Mouse (Mus musculus): ENCODE measurements at regions not wholly inside any gene's neighbourhood (a gene's known extent, or its start where the extent isn't known, plus 50 kb on each side); places are given as distances from the start of the nearest gene placed in this dataset.

DNA sequence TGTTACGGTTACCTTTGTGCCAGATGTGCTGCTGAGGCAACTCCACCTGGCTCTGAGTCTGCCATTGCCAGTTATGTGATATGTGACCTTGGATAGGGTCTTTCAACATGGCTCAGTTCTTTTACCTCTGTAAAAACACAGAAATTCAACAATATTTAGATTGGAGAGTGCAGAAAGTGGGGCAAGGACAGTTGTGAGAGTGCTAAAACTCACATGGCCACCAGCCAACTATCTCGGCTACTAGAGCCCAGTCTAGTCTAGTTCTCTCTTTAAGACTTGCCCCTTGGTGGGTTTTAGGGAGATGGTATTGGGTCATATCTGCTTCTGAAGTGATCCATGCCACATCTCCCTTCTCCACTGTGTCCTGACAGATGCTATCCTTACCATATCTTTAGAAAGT, 233.0 kb downstream of the Phf14 start:
- WGBS = 65% methylated on average over 2 of the region's 2 CpGs
- H3K27ac ChIP-seq (ENCODE audit: control insufficient read depth, insufficient read depth, low read depth, low read length, poor library complexity) = no peak overlapping the region
- no peak overlapping the region for H3K4me3 ChIP-seq (replicated peaks; ENCODE audit: control insufficient read depth, low read depth, low read length)
- TF ChIP-seq POLR2A (IDR thresholded peaks at IDR 0.05; ENCODE audit: borderline replicate concordance, control insufficient read depth, low read depth, low read length) = no peak
- TF ChIP-seq CTCF (IDR thresholded peaks at IDR 0.05; ENCODE audit: control insufficient read depth, insufficient read depth, low read length) = no peak
- no peaks in the 10 kb centered on the region for H3K4me1 ChIP-seq (ENCODE audit: control insufficient read depth, insufficient read depth, low read length)

DNA sequence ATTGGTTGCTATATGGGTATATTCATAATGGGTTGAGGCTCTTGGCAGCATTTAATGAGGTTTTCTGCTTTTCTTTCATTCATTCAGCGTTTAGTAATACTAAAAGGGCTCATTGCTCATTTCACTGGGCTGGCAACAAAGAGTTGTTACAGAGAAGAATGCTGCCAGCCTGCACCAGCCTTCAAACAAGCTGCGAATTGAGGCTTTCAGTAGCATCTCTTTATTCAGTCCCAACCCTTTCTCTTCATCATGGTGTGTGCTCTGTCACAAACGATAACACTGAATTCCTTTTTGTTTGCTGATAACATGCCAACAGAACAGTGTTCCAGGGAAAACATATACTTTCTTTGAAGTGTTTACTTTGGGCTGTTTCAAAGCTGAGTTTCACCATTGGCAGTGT, 237.6 kb downstream of the Phf14 start:
- H3K4me3 ChIP-seq (replicated peaks; ENCODE audit: control insufficient read depth, low read depth, low read length) = no peak overlapping the region
- WGBS = 87% methylated on average over 3 of the region's 3 CpGs
- no peak overlapping the region for H3K27ac ChIP-seq (ENCODE audit: control insufficient read depth, insufficient read depth, low read depth, low read length, poor library complexity)
- no peak for TF ChIP-seq CTCF (IDR thresholded peaks at IDR 0.05; ENCODE audit: control insufficient read depth, insufficient read depth, low read length)
- no peak for TF ChIP-seq POLR2A (IDR thresholded peaks at IDR 0.05; ENCODE audit: borderline replicate concordance, control insufficient read depth, low read depth, low read length)
- no peaks in the 10 kb centered on the region; the same call in 1 of the 2 replicates for H3K4me1 ChIP-seq (ENCODE audit: control insufficient read depth, insufficient read depth, low read length)

DNA sequence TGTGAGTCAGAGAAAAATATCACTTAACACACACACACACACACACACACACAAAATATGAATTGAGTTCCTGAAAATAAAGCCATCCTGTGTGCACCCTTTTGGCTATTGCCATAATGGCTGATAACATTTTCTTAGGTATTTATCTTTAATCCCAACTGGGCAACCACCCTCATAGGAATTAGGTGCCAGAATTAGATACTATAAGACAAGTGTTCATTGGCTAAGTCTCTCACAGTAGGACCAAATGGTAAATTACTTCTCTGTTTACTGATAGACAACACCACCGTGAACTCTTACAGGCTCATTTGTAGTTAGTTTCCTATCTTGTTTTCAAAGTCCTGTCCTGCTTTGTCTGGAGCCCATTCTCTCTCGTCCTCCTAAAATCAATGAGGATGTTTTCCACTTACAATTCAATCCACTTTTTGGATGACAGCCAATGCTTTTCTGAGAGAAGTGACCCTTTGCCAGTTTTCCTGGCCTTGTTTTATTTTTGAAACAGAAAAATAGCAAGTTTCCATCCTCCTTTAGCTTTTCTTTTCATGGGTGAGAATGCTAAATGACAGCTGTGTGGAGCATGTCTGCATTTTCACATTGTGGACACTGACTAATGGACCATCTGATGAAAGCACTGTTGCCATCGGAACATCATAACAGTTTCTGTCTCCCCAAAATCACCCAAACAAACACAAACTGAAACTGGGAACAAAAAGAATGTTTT, 243.2 kb downstream of the Phf14 start:
- Histone ChIP-seq H3K4me1 (ENCODE audit: control insufficient read depth, insufficient read depth, low read length) (no peaks in the 10 kb centered on the region; the same call in 1 of the 2 replicates), H3K4me3 (replicated peaks; ENCODE audit: control insufficient read depth, low read depth, low read length) (no peak overlapping the region), H3K27ac (ENCODE audit: control insufficient read depth, insufficient read depth, low read depth, low read length, poor library complexity) (no peak overlapping the region)
- WGBS = 76% methylated on average over 3 of the region's 3 CpGs
- TF ChIP-seq CTCF (IDR thresholded peaks at IDR 0.05; ENCODE audit: control insufficient read depth, insufficient read depth, low read length) (no peak), POLR2A (IDR thresholded peaks at IDR 0.05; ENCODE audit: borderline replicate concordance, control insufficient read depth, low read depth, low read length) (no peak)

DNA sequence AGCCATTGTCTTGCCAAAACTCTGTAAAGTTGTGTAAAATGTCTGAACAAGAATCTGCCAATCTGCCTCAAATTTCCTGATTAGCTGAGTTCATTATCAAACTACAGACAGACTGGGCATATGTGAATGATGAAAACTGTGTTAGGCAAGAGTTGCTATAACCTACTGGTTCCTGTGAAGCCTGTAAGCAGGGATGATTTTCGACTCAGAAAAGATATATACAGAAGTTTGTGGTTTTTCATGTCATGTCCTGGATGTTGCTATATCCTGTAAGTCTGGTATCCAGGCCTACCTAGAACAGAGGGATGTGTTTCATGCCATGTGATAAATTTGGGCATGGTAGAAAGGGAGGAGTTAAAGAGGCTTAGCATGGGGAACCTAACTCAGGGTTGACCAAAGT, 256.4 kb downstream of the Phf14 start:
- Histone ChIP-seq H3K4me3 (replicated peaks; ENCODE audit: control insufficient read depth, low read depth, low read length) (no peak overlapping the region), H3K4me1 (ENCODE audit: control insufficient read depth, insufficient read depth, low read length) (no peaks in the 10 kb centered on the region; the same call in 1 of the 2 replicates), H3K27ac (ENCODE audit: control insufficient read depth, insufficient read depth, low read depth, low read length, poor library complexity) (no peak overlapping the region)
- TF ChIP-seq CTCF (IDR thresholded peaks at IDR 0.05; ENCODE audit: control insufficient read depth, insufficient read depth, low read length) = no peak
- TF ChIP-seq POLR2A (IDR thresholded peaks at IDR 0.05; ENCODE audit: borderline replicate concordance, control insufficient read depth, low read depth, low read length) = no peak
- WGBS = 3% methylated on average over 1 of the region's 1 CpGs

DNA sequence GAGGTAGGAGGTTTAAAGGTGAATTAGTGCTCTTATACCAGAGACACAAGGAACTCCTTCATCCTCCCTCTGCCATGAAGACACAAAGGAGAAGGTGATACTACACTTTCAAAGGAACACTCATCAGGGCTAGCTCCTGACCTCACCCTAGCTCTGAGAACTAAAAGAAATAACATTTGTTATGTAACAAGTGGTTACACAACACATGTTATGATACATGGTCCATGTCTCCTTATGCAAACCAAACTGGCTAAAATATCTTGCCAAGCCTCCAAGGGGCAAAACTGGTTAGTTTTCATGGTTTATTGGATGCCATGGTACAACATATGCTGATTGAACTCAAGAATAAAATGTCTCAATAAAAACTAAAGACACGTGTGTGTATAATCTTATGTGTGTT, 260.9 kb downstream of the Phf14 start:
- 68% methylated on average over 1 of the region's 1 CpGs for WGBS
- no peaks in the 10 kb centered on the region for H3K4me1 ChIP-seq (ENCODE audit: control insufficient read depth, insufficient read depth, low read length)

DNA sequence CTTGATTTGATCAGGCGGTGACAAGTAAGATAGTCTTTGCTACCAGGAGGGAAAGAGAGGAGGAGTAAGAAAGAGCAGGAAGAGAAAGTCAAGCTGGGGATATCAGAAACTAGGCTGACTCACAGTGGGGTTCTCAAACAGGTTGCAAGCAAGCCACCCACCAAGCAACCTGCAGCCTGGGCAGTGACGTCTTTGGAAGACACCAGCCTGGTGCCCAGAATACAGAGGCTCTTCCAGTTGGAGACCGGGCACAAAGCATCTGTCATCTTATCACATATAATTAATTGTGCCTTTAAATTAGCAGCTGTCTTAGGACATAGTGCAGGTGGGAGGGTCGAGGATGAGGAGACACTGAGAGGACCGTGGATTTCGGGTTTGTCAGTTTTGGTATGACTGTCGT, 261.8 kb downstream of the Phf14 start:
- H3K27ac ChIP-seq (ENCODE audit: control insufficient read depth, insufficient read depth, low read depth, low read length, poor library complexity) = no peak overlapping the region
- no peaks in the 10 kb centered on the region for H3K4me1 ChIP-seq (ENCODE audit: control insufficient read depth, insufficient read depth, low read length)
- TF ChIP-seq POLR2A (IDR thresholded peaks at IDR 0.05; ENCODE audit: borderline replicate concordance, control insufficient read depth, low read depth, low read length) (no peak), CTCF (IDR thresholded peaks at IDR 0.05; ENCODE audit: control insufficient read depth, insufficient read depth, low read length) (no peak)
- 79% methylated on average over 7 of the region's 7 CpGs for WGBS
- H3K4me3 ChIP-seq (replicated peaks; ENCODE audit: control insufficient read depth, low read depth, low read length) = no peak overlapping the region

More for the DNA sequence above, 260.9 kb downstream of the Phf14 start:
- Histone ChIP-seq H3K27ac (ENCODE audit: control insufficient read depth, insufficient read depth, low read depth, low read length, poor library complexity) (no peak overlapping the region), H3K4me3 (replicated peaks; ENCODE audit: control insufficient read depth, low read depth, low read length) (no peak overlapping the region)
- TF ChIP-seq POLR2A (IDR thresholded peaks at IDR 0.05; ENCODE audit: borderline replicate concordance, control insufficient read depth, low read depth, low read length) (no peak), CTCF (IDR thresholded peaks at IDR 0.05; ENCODE audit: control insufficient read depth, insufficient read depth, low read length) (no peak)

DNA sequence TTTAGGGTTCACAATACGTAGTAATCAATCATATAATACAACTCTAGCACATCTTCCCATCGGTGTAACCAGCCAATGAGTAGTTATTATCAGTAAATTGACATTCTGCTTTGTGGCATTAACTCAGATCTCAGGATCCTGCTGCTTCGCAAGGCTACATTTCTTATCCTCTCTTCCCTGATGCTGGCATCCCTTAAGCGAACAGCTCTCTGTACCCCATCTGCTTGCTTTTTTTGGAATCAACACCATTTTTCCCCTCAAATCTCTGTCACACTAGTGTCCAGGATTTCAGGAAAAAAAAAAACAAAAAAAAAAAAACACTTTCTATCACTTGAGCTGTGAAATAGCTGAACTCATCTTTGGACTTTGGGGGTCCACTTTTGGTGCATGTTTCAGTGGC, 263.1 kb downstream of the Phf14 start:
- no peak overlapping the region for H3K27ac ChIP-seq (ENCODE audit: control insufficient read depth, insufficient read depth, low read depth, low read length, poor library complexity)
- TF ChIP-seq POLR2A (IDR thresholded peaks at IDR 0.05; ENCODE audit: borderline replicate concordance, control insufficient read depth, low read depth, low read length) = no peak
- H3K4me1 ChIP-seq (ENCODE audit: control insufficient read depth, insufficient read depth, low read length) = no peaks in the 10 kb centered on the region
- no peak overlapping the region for H3K4me3 ChIP-seq (replicated peaks; ENCODE audit: control insufficient read depth, low read depth, low read length)
- WGBS = 73% methylated on average over 4 of the region's 4 CpGs

DNA sequence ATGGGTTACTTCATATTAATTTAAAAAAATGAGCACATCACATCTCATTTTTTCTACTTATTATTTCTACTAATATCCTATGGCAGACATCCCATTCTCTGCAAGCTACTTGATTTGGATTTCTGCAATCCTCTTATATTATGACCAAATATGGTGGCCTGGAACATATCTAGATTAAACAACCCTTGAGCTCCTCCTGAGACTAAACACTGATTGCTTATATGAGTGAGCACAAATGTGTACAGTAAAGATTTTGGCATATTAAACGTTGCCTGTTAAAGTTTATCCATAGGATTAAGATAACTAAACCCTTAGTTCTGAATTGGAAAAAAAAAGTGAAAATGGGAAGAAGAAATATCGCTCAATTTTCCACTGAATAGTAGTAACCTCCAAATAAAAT, 263.6 kb downstream of the Phf14 start:
- TF ChIP-seq CTCF (IDR thresholded peaks at IDR 0.05; ENCODE audit: control insufficient read depth, insufficient read depth, low read length) = no peak
- no peak for TF ChIP-seq POLR2A (IDR thresholded peaks at IDR 0.05; ENCODE audit: borderline replicate concordance, control insufficient read depth, low read depth, low read length)
- H3K27ac ChIP-seq (ENCODE audit: control insufficient read depth, insufficient read depth, low read depth, low read length, poor library complexity) = no peak overlapping the region
- no peaks in the 10 kb centered on the region for H3K4me1 ChIP-seq (ENCODE audit: control insufficient read depth, insufficient read depth, low read length)
- H3K4me3 ChIP-seq (replicated peaks; ENCODE audit: control insufficient read depth, low read depth, low read length) = no peak overlapping the region
- 82% methylated on average over 2 of the region's 2 CpGs for WGBS

DNA sequence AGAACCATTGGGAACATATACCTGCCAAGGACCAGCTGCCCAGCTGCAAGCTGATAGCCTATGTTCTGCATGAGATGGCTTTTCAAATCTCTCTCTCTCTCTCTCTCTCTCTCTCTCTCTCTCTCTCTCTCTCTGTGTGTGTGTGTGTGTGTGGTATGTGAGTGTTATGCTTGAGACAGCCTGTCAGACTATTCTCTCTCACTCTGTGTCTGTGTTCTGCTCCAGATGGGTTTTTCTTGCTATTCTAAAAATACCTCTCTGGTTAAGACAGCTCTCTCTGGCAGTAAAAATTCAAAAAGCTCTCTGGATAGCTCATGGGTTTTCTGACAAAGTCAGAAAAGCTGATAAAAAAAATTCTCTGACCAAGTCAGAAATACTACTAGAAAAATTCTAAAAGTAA, 270.4 kb downstream of the Phf14 start:
- TF ChIP-seq POLR2A (IDR thresholded peaks at IDR 0.05; ENCODE audit: borderline replicate concordance, control insufficient read depth, low read depth, low read length) = no peak
- TF ChIP-seq CTCF (IDR thresholded peaks at IDR 0.05; ENCODE audit: control insufficient read depth, insufficient read depth, low read length) = no peak
- Histone ChIP-seq H3K27ac (ENCODE audit: control insufficient read depth, insufficient read depth, low read depth, low read length, poor library complexity) (no peak overlapping the region), H3K4me3 (replicated peaks; ENCODE audit: control insufficient read depth, low read depth, low read length) (no peak overlapping the region), H3K4me1 (ENCODE audit: control insufficient read depth, insufficient read depth, low read length) (no peaks in the 10 kb centered on the region)
